Mouse (Mus musculus) lung, adult 2 months (tissue): ENCODE data around the gene Plin4.

Source experiments
- CTCF ChIP-seq: fragments of 200-500 bp; IDR thresholded peaks from 2 replicates; pipeline ENCODE4 v1.5.1; 2011; ENCODE audit warnings: mild to moderate bottlenecking, low read length, control low read depth; ENCODE audit not compliant: insufficient read depth
- POLR2A ChIP-seq: fragments of 200-500 bp; IDR thresholded peaks from 2 replicates; pipeline ENCODE4 v1.6.1; 2011; ENCODE audit warnings: low read depth, mild to moderate bottlenecking, control low read depth, low read length, borderline replicate concordance; ENCODE audit errors: extremely low read depth

GRCm38 (mm10) chr17:56077523-56077922, 32.1 kb downstream of the Plin4 start:
- no peak for TF ChIP-seq CTCF
- no peak for TF ChIP-seq POLR2A
